Mouse (Mus musculus) right cerebral cortex, postnatal 25 days (tissue): ENCODE results near the gene Pole2.
"Not testable (repeated sequence)": the region's sequence is repeated elsewhere in the genome, so short reads cannot be mapped to it uniquely, and the experiment has no call there.

Experiments used
- DNase-seq: peaks from one replicate; pipeline ENCODE4 v3.0.0; 2022

The Pole2 gene

DNA sequence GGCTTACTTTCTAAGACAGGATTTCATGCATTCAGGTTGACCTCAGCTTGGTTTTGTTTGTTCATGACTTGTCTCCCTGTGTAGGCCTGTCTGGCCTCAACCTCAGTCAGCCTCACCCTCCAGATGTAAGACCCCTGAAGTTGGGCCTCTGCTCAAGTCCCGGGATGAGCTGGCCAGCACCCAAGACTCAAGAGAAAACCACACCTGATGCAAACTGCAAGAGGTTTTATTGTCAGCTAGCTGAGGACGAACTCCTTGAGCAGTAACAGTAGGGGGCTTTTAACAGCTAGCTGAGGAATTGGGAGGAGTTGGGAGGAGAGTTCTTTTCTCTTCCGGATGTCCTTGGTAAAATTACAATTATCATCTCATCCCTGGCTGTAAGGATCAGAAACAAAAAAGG lies 50.5 kb downstream of the Pole2 start:
- DNase-seq = no peak

DNA sequence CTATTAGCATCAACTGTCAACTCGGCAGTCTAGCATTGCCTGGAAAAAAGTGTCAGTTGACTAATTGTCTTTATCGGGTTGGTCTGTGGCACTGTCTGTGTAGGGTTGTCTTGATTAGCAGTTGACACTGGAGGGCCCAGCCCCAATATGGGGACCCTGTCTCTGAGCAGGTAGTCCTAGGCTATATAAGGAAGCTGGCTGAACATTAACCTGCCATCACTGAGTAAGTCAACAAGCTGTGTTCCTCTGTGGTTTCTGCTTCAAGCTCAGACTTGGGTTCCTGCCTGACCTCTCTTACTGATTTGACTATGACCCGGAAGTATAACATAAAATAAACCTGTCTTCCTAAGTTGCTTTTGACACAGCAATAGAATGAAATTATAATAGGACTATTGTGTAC lies 52.0 kb downstream of the Pole2 start:
- DNase-seq = no peak

DNA sequence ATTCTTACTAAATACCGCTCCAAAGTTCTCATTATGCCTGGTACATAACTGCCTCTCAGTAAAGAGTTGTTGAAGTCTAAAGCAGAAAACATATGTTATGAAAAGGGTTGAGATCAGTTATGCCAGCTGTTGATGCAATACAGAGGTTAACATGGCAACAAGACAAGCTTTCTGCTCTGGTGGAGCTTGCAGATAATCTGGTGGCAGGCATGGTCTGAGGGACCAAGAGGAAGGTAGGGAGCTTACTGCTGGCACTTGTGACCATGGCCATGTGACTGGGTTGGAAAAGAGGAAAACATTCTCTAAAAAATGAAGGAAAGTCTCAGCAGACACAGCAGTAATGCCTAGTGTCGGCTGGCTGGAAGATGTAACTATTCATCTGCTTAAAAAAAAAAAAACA lies 56.7 kb downstream of the Pole2 start:
- DNase-seq = no peak

DNA sequence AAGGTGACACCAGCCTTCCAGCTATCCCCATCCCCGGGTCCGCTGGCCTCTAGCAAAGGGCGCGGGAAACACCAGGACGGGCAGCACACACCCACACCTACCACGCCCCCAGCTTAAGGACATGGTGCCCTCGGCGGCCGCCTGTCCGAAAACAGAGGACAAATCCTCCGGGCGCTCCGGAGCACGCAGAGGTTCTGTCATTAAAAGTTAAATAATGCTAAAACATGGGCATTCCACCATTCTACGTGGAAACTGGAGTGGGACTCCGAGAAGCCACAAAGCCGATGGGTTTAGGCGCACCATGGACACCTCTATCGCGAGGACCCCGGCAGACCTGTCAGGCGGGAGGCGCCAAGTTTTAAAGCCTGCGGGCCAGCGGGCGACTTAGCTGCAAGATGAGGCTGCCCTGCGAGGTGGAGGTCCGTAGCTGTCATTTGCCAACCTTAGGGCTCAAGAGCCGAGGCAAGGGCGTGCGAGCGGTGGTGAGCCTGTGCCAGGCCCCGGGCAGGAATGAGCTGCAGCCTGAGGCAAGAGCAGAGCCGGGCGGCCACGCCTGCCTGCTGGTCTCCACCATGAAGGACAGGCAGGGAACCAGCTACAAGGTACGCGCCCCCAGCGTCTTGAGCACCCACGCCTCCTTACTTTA lies 59.4 kb downstream of the Pole2 start, which contains the start of gene Lrr1:
Lrr1 (plus strand) TSS at position 354 of the 646 bp plus-strand sequence.
- DNase-seq = peak; percentile 86

DNA sequence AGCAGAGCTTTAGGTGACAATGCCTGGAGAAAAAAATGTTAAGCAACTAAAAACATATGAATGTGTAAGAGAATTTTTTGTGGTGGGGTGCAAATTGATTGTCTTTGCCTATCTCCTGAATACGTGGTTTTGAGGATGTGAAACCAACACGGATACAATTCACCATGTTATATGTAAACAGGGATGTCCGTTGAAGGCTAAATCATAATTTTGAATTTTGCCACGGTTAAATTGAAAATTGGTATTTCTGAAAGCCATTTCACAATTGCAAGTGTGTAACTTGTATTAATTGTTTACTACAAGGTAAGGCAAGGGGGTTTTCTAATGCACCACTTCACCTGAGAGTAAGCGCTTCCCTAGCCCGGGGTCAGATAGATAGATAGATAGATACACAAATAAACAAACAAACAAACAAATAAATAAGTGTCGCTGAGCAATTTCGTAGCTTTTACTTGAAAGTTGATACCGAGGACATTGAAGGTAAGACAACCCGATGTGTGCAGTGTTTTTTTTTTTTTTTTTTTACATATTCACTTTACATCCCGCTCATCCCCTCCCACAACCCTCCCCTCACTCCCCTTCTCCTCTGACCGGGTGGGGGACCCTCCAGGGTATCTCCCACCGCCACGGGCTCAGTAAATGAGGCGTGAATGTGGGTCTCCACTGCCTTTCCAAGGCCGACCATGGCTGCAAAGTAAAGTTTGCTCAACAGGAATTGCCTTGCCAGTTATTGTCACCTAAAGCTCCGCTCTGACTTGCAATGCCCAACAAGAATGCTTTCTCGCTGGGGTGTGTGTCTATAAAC lies 60.1 kb downstream of the Pole2 start:
- DNase-seq = no peak

DNA sequence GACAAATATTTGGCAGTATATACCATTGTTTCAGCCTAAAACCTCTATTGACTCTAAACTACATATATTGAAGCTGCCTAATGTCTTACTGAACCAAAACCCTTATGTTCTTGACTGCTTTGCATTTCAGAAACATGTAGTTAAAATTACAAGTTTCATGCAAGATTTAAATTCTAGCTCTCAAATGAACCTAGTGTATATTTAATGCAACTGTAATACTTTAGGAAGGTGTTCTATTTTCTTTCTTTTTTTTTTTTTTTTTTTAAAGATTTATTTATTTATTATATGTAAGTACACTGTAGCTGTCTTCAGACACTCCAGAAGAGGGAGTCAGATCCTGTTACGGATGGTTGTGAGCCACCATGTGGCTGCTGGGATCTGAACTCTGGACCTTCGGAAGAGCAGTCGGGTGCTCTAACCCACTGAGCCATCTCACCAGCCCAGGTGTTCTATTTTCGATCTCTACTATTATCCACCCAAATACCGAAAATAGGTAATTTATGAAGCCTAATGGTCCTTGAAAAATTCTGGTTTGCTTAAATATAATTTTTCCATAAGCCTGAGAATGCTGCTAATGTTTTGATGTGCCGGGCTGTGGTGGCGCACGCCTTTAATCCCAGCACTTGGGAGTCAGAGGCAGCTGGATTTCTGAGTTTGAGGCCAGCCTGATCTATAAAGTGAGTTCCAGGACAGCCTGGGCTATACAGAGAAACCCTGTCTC lies 61.0 kb downstream of the Pole2 start:
- not testable (repeated sequence) for DNase-seq

DNA sequence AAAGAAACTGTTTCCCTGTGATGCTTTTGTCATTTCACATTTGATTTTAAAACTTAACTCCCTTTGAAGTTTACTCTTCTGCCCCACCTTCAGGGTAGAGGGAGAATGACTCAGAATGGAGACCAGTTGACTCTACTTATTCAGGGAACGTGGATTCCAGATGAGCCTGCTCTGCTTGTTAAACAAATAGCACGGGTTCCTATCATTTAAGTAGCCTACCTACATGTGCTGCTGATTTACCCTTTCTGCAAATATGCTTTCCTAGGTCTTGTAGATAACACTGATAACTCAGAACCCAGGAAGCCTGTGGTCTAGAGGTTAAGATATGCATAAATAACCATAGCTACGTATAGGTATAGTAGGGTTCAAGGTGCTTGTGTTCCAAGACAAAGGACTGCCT lies 63.1 kb downstream of the Pole2 start:
- DNase-seq = no peak

DNA sequence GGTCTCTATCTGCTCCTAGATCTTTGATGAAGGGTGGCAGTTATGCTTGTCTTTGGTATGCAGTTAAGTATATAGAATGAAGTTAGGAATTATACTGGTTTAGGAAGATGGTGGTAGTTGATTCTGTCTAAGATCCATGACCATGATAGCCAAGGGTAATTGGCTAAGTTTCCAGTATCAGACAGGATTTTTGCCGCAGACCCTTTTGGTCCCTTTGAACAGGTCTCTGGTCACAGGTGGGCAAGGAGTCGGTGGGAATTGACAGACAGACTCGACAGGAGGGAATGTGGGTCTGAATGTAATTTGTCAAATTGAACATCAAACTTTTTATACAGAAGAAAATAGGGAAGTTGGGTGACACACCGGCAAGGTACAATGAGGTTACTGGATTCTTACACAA lies 64.4 kb downstream of the Pole2 start:
- not testable (repeated sequence) for DNase-seq

DNA sequence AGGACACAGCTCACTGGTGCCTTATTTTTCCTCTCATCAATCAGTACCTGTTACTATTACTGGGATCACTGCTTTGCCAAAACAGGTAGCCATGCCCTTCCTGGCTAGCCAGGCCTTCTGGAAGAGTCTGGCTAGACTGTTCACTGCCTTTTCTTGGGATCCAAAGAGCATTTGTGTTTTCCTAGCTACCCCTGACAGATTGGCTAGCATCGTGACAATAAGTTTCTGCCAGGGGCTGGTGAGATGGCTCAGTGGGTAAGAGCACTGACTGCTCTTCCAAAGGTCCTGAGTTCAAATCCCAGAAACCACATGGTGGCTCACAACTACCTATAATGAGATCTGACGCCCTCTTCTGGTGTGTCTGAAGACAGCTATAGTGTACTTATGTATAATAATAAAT lies 67.3 kb downstream of the Pole2 start:
- DNase-seq = not testable (repeated sequence)

DNA sequence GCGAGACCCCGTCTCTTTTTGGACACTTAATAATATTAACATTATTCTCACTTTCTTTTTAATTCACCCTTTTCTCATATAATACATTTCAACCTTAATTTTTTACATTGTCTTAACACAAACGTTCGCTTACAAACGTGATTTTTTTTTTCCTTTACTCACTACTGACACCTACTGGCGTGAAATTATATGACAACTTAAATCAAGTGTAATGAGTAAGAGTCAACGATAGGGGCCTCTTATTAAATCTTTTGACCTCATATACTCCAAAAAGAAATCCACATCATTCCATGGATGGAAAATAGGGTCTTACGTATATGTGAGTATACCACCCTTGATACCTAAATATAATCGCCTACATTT lies 68.4 kb downstream of the Pole2 start:
- DNase-seq = no peak

DNA sequence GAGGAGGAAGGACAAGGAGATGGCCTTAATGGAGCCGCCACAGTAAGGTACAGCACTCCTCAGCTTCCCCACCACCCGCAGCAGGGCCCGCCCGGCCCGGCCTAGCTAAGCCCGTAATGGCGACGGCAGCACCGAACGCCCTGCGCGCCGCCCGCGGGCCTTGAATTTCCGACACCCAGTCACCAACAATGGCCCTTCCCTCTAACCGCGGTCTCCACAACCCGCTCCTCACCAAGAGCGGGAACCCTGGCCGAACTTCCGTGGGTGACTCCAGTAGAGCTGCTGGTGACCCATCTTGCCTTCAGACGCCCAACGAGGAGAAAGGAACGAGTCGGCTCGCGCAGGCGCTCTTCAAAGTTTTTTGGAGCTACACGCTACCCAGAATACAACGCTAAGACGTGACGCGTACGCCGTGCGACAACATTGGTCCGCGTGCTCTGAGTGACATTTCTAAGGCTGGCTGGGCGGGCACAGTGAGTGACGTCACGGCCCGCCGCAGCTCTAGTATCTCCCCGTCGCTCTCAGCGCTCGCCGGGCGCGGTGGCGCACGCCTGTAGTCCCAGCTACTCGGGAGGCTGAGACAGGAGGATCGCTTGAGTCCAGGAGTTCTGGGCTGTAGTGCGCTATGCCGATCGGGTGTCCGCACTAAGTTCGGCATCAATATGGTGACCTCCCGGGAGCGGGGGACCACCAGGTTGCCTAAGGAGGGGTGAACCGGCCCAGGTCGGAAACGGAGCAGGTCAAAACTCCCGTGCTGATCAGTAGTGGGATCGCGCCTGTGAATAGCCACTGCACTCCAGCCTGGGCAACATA lies 69.0 kb downstream of the Pole2 start, which contains the start of gene Rps29:
Rps29 (minus strand) TSS at position 422 of the 813 bp plus-strand sequence.
- peak; percentile 97 for DNase-seq

DNA sequence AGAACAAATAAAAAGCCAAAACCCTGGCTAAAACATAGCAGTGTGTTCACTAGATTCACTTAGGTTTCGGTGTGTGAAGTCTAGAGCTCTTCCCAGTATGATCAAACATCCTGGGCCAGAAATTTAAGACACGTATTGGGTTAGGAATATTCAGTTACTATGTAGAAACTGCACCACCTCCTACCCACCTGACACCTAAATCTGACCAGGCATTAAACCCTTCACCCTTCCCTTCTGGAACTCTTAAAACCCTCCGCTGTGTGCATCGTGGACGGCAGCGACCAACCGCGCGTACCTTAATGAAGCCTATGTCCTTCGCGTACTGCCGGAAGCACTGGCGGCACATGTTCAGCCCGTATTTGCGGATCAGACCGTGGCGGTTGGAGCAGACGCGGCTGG lies 69.6 kb downstream of the Pole2 start:
- no peak for DNase-seq

DNA sequence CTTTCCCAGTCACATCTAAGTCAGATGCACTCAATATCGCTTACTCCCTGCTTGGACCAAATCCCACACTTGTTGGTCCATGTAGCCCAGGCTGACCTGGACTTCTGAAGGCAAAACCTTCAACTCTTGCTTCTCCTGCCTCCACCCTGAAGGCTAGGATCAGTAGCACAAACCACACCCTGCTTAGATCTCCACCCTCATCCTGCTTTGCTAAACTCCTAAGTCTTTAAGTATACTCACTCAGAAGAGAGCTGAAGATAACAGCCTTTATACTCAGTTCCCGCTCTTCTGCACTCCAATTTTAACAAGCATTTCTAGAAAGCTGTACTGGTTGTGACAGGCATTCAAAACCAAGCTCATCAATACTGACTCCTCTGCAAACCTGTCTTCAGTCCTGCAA lies 70.9 kb downstream of the Pole2 start:
- no peak for DNase-seq

DNA sequence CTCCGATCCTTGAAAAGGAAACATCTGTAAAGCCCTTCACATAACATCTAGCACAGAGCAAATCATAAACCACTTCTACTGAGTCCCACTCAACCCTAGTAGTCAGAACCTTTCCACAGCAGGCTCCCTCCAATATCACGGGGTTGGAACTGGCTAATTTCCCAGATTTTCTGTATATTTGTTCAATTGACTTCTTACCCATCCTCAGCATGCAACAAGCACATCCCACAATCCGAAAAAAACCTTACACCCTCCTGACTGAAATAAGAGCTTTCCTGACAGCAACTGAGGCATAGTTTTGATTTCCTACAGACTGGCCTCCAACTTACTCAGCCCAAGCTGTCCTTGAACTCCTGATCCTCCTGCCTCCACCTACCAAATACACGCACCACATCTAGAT lies 71.6 kb downstream of the Pole2 start:
- DNase-seq = no peak

DNA sequence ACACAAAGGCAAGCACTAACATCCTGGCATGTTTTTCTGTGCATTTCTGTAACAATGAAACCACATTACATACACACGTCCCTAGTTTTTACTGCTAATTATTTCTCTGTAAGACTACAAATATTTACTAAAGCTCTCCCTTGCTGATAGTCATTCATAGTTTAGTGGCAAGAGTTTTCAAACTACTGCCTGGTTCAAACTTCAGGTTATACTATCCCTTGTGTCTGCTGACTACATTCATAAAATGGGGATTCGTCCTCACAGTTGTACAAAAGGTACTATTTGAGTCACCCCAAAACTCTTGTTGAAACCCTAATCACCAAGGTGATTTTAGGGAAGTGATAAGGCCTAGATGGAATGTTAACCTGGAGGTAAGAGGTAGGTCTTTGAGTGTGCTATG lies 72.1 kb downstream of the Pole2 start:
- no peak for DNase-seq
